Mouse (Mus musculus) midbrain, embryonic 14.5 days (tissue): ENCODE measurements around the gene Parn. TPM values are rescaled to one million over a fixed set of nuclear protein-coding genes. Genes with fewer than 3 reads are reported as not detected.

Experiments
- ATAC-seq: fragments of 200-750 bp; cut with Nextera tagmentation; 2 replicates; pipeline ENCODE4 v1.8.0; 2017; ENCODE audit warnings: moderate number of reproducible peaks, moderate library complexity; ENCODE audit not compliant: low FRiP score, low TSS enrichment
- DNase-seq: peaks from one replicate; pipeline ENCODE4 v3.0.0-alpha.2; 2015
- H3K27ac ChIP-seq: fragments of 300-500 bp; sonication (generic); replicated peaks from 2 replicates; pipeline ENCODE4 v1.5.1; 2014; ENCODE audit warnings: mild to moderate bottlenecking, low read depth, low read length, moderate library complexity
- H3K27me3 ChIP-seq: fragments of 300-500 bp; sonication (generic); 2 replicates; pipeline ENCODE4 v1.6.1; 2014; ENCODE audit warnings: low read length, control low read depth, mixed read lengths; ENCODE audit not compliant: control insufficient read depth, insufficient read depth
- H3K36me3 ChIP-seq: fragments of 300-500 bp; sonication (generic); 2 replicates; pipeline ENCODE4 v1.6.1; 2014; ENCODE audit warnings: low read length, control low read depth; ENCODE audit not compliant: control insufficient read depth, insufficient read depth
- H3K4me1 ChIP-seq: fragments of 300-500 bp; sonication (generic); 2 replicates; pipeline ENCODE4 v1.6.1; 2014; ENCODE audit warnings: mild to moderate bottlenecking, antibody characterized with exemption, low read length, control low read depth; ENCODE audit not compliant: control insufficient read depth, insufficient read depth
- H3K4me2 ChIP-seq: fragments of 300-500 bp; sonication (generic); 2 replicates; pipeline ENCODE4 v1.6.1; 2014; ENCODE audit warnings: mild to moderate bottlenecking, low read length, moderate library complexity
- H3K4me3 ChIP-seq: fragments of 300-500 bp; sonication (generic); replicated peaks from 2 replicates; pipeline ENCODE4 v1.5.1; 2014; ENCODE audit warnings: low read depth, low read length
- H3K9ac ChIP-seq: fragments of 300-500 bp; sonication (generic); replicated peaks from 2 replicates; pipeline ENCODE4 v1.6.1; 2014; ENCODE audit warnings: mild to moderate bottlenecking, low read length, moderate library complexity
- H3K9me3 ChIP-seq: fragments of 300-500 bp; sonication (generic); 2 replicates; pipeline ENCODE4 v1.6.1; 2016; ENCODE audit warnings: low read length, control low read depth, mixed read lengths; ENCODE audit not compliant: control insufficient read depth
- WGBS: fragments of 180-500 bp; shearing (Covaris S2); extraction: QIAGEN DNeasy Blood & Tissue Kit; methylation state at CpG from one replicate; pipeline ENCODE4 v1.1.7; 2014; 5-methylcytosine and 5-hydroxymethylcytosine counted together
- polyA plus RNA-seq: library from polyadenylated mRNA; unstranded; fragments of >200 nt; fragmentation: Nextera tagmentation; extraction: Ambion mirVana; gene quantifications from 2 replicates; pipeline ENCODE4 v1.2.1, GENCODE M21; 2014

Gene Parn
- 27.2 and 32.9 TPM in 2 replicates for polyA plus RNA-seq

GRCm38 (mm10) chr16:13667878-13668343 is at the start of gene Parn:
Gene Parn (minus strand): TSS chr16:13668170.
- ATAC-seq (peak; percentile 88), DNase-seq (peak; percentile 96)
- peaks cover 12% of the 10 kb centered on the region for H3K36me3 ChIP-seq
- peak within 1 kb of the TSS; percentile 82 for H3K27ac ChIP-seq
- H3K9me3 ChIP-seq = no peaks in the 10 kb centered on the region
- peak within 1 kb of the TSS; percentile 71 for H3K9ac ChIP-seq
- H3K27me3 ChIP-seq = no peaks in the 10 kb centered on the region
- peak within 1 kb of the TSS; percentile 87 for H3K4me2 ChIP-seq
- WGBS = under 1% methylated on average over 35 of the region's 35 CpGs
- H3K4me3 ChIP-seq = peak within 1 kb of the TSS; percentile 67
- peaks cover 11% of the 10 kb centered on the region for H3K4me1 ChIP-seq

GRCm38 (mm10) chr16:13716821-13717553 is 49.0 kb upstream of the Parn start:
- Histone ChIP-seq H3K27me3 (no peaks in the 10 kb centered on the region), H3K4me3 (no peak overlapping the region), H3K9ac (no peak overlapping the region), H3K4me1 (no peaks in the 10 kb centered on the region), H3K36me3 (no peaks in the 10 kb centered on the region), H3K4me2 (no peak overlapping the region), H3K27ac (no peak overlapping the region), H3K9me3 (no peaks in the 10 kb centered on the region)
- no peak for DNase-seq
- no peak for ATAC-seq
- WGBS = 94% methylated on average over 2 of the region's 2 CpGs

GRCm38 (mm10) chr16:13714910-13715309 is 46.9 kb upstream of the Parn start:
- DNase-seq (no peak), ATAC-seq (no peak)
- WGBS = 95% methylated on average over 3 of the region's 3 CpGs
- no peaks in the 10 kb centered on the region for H3K27me3 ChIP-seq
- H3K4me2 ChIP-seq = no peak overlapping the region
- no peak overlapping the region for H3K9ac ChIP-seq
- H3K9me3 ChIP-seq = no peaks in the 10 kb centered on the region
- H3K4me1 ChIP-seq = no peaks in the 10 kb centered on the region
- peaks cover 1% of the 10 kb centered on the region; the same call in 1 of the 2 replicates for H3K36me3 ChIP-seq
- no peak overlapping the region for H3K4me3 ChIP-seq
- no peak overlapping the region for H3K27ac ChIP-seq

GRCm38 (mm10) chr16:13704676-13705075 is 36.7 kb upstream of the Parn start:
- peaks cover 43% of the 10 kb centered on the region for H3K36me3 ChIP-seq

GRCm38 (mm10) chr16:13702184-13702583 is 34.2 kb upstream of the Parn start:
- Histone ChIP-seq H3K27me3 (no peaks in the 10 kb centered on the region), H3K36me3 (peaks cover 68% of the 10 kb centered on the region), H3K4me2 (no peak overlapping the region), H3K4me1 (no peaks in the 10 kb centered on the region), H3K9me3 (no peaks in the 10 kb centered on the region), H3K4me3 (no peak overlapping the region), H3K27ac (no peak overlapping the region), H3K9ac (no peak overlapping the region)
- 97% methylated on average over 7 of the region's 7 CpGs for WGBS
- ATAC-seq (no peak), DNase-seq (no peak)

More at GRCm38 (mm10) chr16:13704676-13705075, 36.7 kb upstream of the Parn start:
- Histone ChIP-seq H3K9me3 (no peaks in the 10 kb centered on the region), H3K27me3 (no peaks in the 10 kb centered on the region), H3K4me3 (no peak overlapping the region), H3K9ac (no peak overlapping the region), H3K27ac (no peak overlapping the region), H3K4me1 (no peaks in the 10 kb centered on the region), H3K4me2 (no peak overlapping the region)
- 95% methylated on average over 10 of the region's 10 CpGs for WGBS
- no peak for DNase-seq
- ATAC-seq = no peak

GRCm38 (mm10) chr16:13698998-13699397 is 31.0 kb upstream of the Parn start:
- peaks cover 84% of the 10 kb centered on the region for H3K36me3 ChIP-seq
- WGBS = 89% methylated on average over 7 of the region's 7 CpGs
- no peaks in the 10 kb centered on the region for H3K27me3 ChIP-seq
- H3K4me3 ChIP-seq = no peak overlapping the region
- H3K9ac ChIP-seq = no peak overlapping the region
- no peak for ATAC-seq
- H3K9me3 ChIP-seq = no peaks in the 10 kb centered on the region
- no peak for DNase-seq
- no peak overlapping the region for H3K27ac ChIP-seq
- no peak overlapping the region for H3K4me2 ChIP-seq
- no peaks in the 10 kb centered on the region for H3K4me1 ChIP-seq

GRCm38 (mm10) chr16:13678601-13679319 is 10.8 kb upstream of the Parn start:
- Histone ChIP-seq H3K4me3 (no peak overlapping the region), H3K9me3 (no peaks in the 10 kb centered on the region), H3K27me3 (no peaks in the 10 kb centered on the region), H3K4me2 (no peak overlapping the region), H3K9ac (no peak overlapping the region), H3K27ac (no peak overlapping the region), H3K4me1 (no peaks in the 10 kb centered on the region), H3K36me3 (peaks cover 20% of the 10 kb centered on the region)
- DNase-seq (no peak), ATAC-seq (no peak)
- WGBS = 89% methylated on average over 3 of the region's 3 CpGs

- no peaks in the 10 kb centered on the region for H3K27me3 ChIP-seq
- H3K9me3 ChIP-seq = no peaks in the 10 kb centered on the region
- no peak overlapping the region for H3K9ac ChIP-seq
- 95% methylated on average over 3 of the region's 3 CpGs for WGBS
- H3K27ac ChIP-seq = no peak overlapping the region
- peaks cover 20% of the 10 kb centered on the region for H3K36me3 ChIP-seq
- no peak for DNase-seq
- peaks cover 9% of the 10 kb centered on the region for H3K4me1 ChIP-seq
- no peak for ATAC-seq
- no peak overlapping the region for H3K4me3 ChIP-seq
- no peak overlapping the region for H3K4me2 ChIP-seq
Observed at GRCm38 (mm10) chr16:13674511-13674910, 6.5 kb upstream of the Parn start.
